Mouse (Mus musculus): ENCODE results near the gene Ankrd33b. TPM values are rescaled to one million over a fixed set of nuclear protein-coding genes. Genes with fewer than 3 reads are reported as not detected.

The Ankrd33b gene
- total RNA-seq, 2 experiments from 2014 or later = 16.2 to 17.4 TPM

GRCm38 (mm10) chr15:31343602-31344001 lies 23.9 kb downstream of the Ankrd33b start:
- intact Hi-C loops (cut with DNase I) = loop anchor here (2.0 kb wide), 1 partner anchor 21 kb away; no protein-coding TSS in a partner anchor
- DNase-seq = peak; percentile 38 to 42

GRCm38 (mm10) chr15:31342496-31342901 lies 25.0 kb downstream of the Ankrd33b start:
- intact Hi-C loops (cut with DNase I) = no loop called here
- peak; percentile 58 to 59 for DNase-seq

GRCm38 (mm10) chr15:31342001-31342400 lies 25.5 kb downstream of the Ankrd33b start:
- intact Hi-C loops (cut with DNase I) = no loop called here
- no peak for DNase-seq

- DNase-seq = no peak
- intact Hi-C loops (cut with DNase I) = no loop called here
Measured at GRCm38 (mm10) chr15:31338656-31339291, 28.8 kb downstream of the Ankrd33b start.

- intact Hi-C loops (cut with DNase I) = no loop called here
- DNase-seq = no peak
Measured at GRCm38 (mm10) chr15:31337983-31338382, 29.5 kb downstream of the Ankrd33b start.

- intact Hi-C loops (cut with DNase I) = no loop called here
- peak; percentile 37 to 50 for DNase-seq
Measured at GRCm38 (mm10) chr15:31337192-31337741, 30.3 kb downstream of the Ankrd33b start.

GRCm38 (mm10) chr15:31336685-31337084 lies 30.8 kb downstream of the Ankrd33b start:
- DNase-seq = peak; percentile 59 to 64
- intact Hi-C loops (cut with DNase I) = no loop called here

GRCm38 (mm10) chr15:31334829-31335228 lies 32.7 kb downstream of the Ankrd33b start:
- intact Hi-C loops (cut with DNase I) = no loop called here
- no peak for DNase-seq

GRCm38 (mm10) chr15:31332541-31333163 lies 34.9 kb downstream of the Ankrd33b start:
- intact Hi-C loops (cut with DNase I) = no loop called here
- no peak for DNase-seq

GRCm38 (mm10) chr15:31331742-31332141 lies 35.8 kb downstream of the Ankrd33b start:
- no peak for DNase-seq
- intact Hi-C loops (cut with DNase I) = no loop called here

- intact Hi-C loops (cut with DNase I) = no loop called here
- DNase-seq = no peak
Measured at GRCm38 (mm10) chr15:31328082-31328614, 39.4 kb downstream of the Ankrd33b start.

- intact Hi-C loops (cut with DNase I) = no loop called here
- no peak for DNase-seq
Measured at GRCm38 (mm10) chr15:31325660-31326354, 41.7 kb downstream of the Ankrd33b start.

GRCm38 (mm10) chr15:31324551-31324950 lies 43.0 kb downstream of the Ankrd33b start:
- peak; percentile 40 to 59 for DNase-seq
- intact Hi-C loops (cut with DNase I) = no loop called here

GRCm38 (mm10) chr15:31323684-31324083 lies 43.8 kb downstream of the Ankrd33b start:
- intact Hi-C loops (cut with DNase I) = no loop called here
- no peak for DNase-seq

GRCm38 (mm10) chr15:31320598-31321377 lies 46.7 kb downstream of the Ankrd33b start:
- intact Hi-C loops (cut with DNase I) = no loop called here
- DNase-seq = no peak

- no peak for DNase-seq
- intact Hi-C loops (cut with DNase I) = no loop called here
Measured at GRCm38 (mm10) chr15:31319046-31319445, 48.5 kb downstream of the Ankrd33b start.

GRCm38 (mm10) chr15:31318158-31318955 lies 49.2 kb downstream of the Ankrd33b start:
- no peak for DNase-seq
- intact Hi-C loops (cut with DNase I) = no loop called here

- DNase-seq = no peak
- intact Hi-C loops (cut with DNase I) = no loop called here
Measured at GRCm38 (mm10) chr15:31317056-31317805, 50.3 kb downstream of the Ankrd33b start.

All from heart, postnatal 10 days (tissue).